Mouse (Mus musculus) hindbrain, embryonic 10.5 days (tissue): ENCODE measurements around the gene Fat2. TPM values are rescaled to one million over a fixed set of nuclear protein-coding genes. Genes with fewer than 3 reads are reported as not detected.

Experiments
- polyA plus RNA-seq: library from polyadenylated mRNA; unstranded; fragments of >200 nt; fragmentation: Nextera tagmentation; extraction: Ambion mirVana; gene quantifications from 2 replicates; pipeline ENCODE4 v1.2.1, GENCODE M21; 2016

Fat2 gene
- polyA plus RNA-seq, 1 experiment from 2014 or later = 0.01 TPM

Other genes starting within 250 kb of the Fat2 start
- gene Gm2a, start 238.4 kb downstream of the Fat2 start, polyA plus RNA-seq = 10.7 and 13.0 TPM in 2 replicates
- gene Slc36a3, start 184.9 kb downstream of the Fat2 start, polyA plus RNA-seq = not detected in 2 replicates
- gene Slc36a2, start 151.5 kb downstream of the Fat2 start, polyA plus RNA-seq = 0.97 and 1.0 TPM in 2 replicates
- gene Slc36a1, start 132.2 kb downstream of the Fat2 start, polyA plus RNA-seq = 1.6 TPM in 2 replicates
- 400 and 454 TPM in 2 replicates for gene Sparc, start 86.6 kb upstream of the Fat2 start, polyA plus RNA-seq
- gene Atox1, start 124.7 kb upstream of the Fat2 start, polyA plus RNA-seq = 269 and 322 TPM in 2 replicates
- gene G3bp1, start 133.1 kb upstream of the Fat2 start, polyA plus RNA-seq = 221 and 269 TPM in 2 replicates